In the genomic region with DNA sequence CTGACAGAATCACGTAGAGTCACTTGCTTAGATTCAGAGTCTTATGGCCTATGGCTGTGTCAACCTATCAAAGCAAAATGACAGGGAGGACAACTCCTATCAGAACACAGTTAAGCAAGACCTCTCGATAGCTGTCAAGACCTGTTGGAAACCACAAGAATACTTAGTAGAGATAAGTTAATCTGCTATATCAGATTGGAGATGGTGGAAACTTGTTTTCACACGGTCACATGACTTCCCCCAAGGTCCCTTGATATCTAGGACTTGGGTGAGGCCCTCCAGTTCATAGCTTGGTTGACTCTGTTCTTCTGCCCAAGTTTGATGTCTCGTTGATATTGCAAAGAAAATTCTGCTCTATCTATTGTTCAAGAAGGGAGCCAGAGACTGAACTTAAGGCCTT, we compare ENCODE assay signal across 31 mouse cellular contexts.
"Had no signal": no experiment of that assay in that cellular context is flagged by ENCODE, and none has a peak within 500 bp of the region (broad histone marks: within the 10 kb centered on the region; RNA-seq: fewer than 3 reads in every experiment).

No protein-coding gene starts in this region.

- H3K4me3 ChIP-seq: limb, embryonic 10.5 days; limb, embryonic 12.5 days; limb, embryonic 13.5 days; limb, embryonic 15.5 days; liver, embryonic 12.5 days; liver, embryonic 13.5 days; liver, embryonic 15.5 days; lung, embryonic 15.5 days; megakaryocyte, embryonic 14.5 days; midbrain, embryonic 10.5 days; midbrain, embryonic 12.5 days; midbrain, embryonic 13.5 days; midbrain, embryonic 15.5 days; myocyte; neural tube, embryonic 12.5 days; neural tube, embryonic 13.5 days had no signal

- H3K36me3 ChIP-seq: limb, embryonic 10.5 days; limb, embryonic 12.5 days; limb, embryonic 13.5 days; limb, embryonic 15.5 days; liver, embryonic 12.5 days; liver, embryonic 13.5 days; liver, embryonic 15.5 days; lung, embryonic 15.5 days; midbrain, embryonic 10.5 days; midbrain, embryonic 12.5 days; midbrain, embryonic 13.5 days; midbrain, embryonic 15.5 days; neural tube, embryonic 12.5 days; neural tube, embryonic 13.5 days had no signal

- H3K27me3 ChIP-seq: limb, embryonic 12.5 days; limb, embryonic 15.5 days; liver, embryonic 12.5 days; liver, embryonic 13.5 days; liver, embryonic 15.5 days; lung, embryonic 15.5 days; midbrain, embryonic 12.5 days; midbrain, embryonic 13.5 days; midbrain, embryonic 15.5 days; neural tube, embryonic 12.5 days; neural tube, embryonic 13.5 days had no signal

- DNase-seq: left cerebral cortex, postnatal 4 days; liver; liver, embryonic 13.5 days; liver, postnatal 0 days; lung, adult 18-20 months; lung, adult 2 months; lung, embryonic 14.5 days; lung, postnatal 10 days; lung, postnatal 14 days; lung, postnatal 36 days; lung, postnatal 4 days; midbrain, embryonic 14.5 days had no signal

- H3K9me3 ChIP-seq: limb, embryonic 10.5 days; limb, embryonic 12.5 days; limb, embryonic 13.5 days; limb, embryonic 15.5 days; liver, embryonic 12.5 days; liver, embryonic 13.5 days; liver, embryonic 15.5 days; lung, embryonic 15.5 days; megakaryocyte, embryonic 14.5 days; midbrain, embryonic 10.5 days; midbrain, embryonic 12.5 days; midbrain, embryonic 13.5 days; midbrain, embryonic 15.5 days; neural tube, embryonic 12.5 days; neural tube, embryonic 13.5 days had no signal

- H3K27ac ChIP-seq: limb, embryonic 10.5 days; limb, embryonic 12.5 days; limb, embryonic 13.5 days; limb, embryonic 15.5 days; liver, embryonic 12.5 days; liver, embryonic 13.5 days; liver, embryonic 14.5 days; liver, embryonic 15.5 days; macrophage; midbrain, embryonic 10.5 days; midbrain, embryonic 12.5 days; midbrain, embryonic 13.5 days; midbrain, embryonic 15.5 days; neural tube, embryonic 12.5 days; neural tube, embryonic 13.5 days had no signal

- H3K9ac ChIP-seq: limb, embryonic 12.5 days; limb, embryonic 13.5 days; limb, embryonic 15.5 days; liver, embryonic 12.5 days; liver, embryonic 13.5 days; liver, embryonic 14.5 days; liver, embryonic 15.5 days; liver, postnatal 0 days; lung, embryonic 14.5 days; lung, embryonic 15.5 days; midbrain, embryonic 12.5 days; midbrain, embryonic 13.5 days; midbrain, embryonic 15.5 days; neural tube, embryonic 12.5 days; neural tube, embryonic 13.5 days had no signal

- H3K4me1 ChIP-seq: limb, embryonic 10.5 days; limb, embryonic 12.5 days; liver, embryonic 12.5 days; midbrain, embryonic 10.5 days; midbrain, embryonic 12.5 days; midbrain, embryonic 13.5 days; midbrain, embryonic 15.5 days; neural tube, embryonic 12.5 days; neural tube, embryonic 13.5 days had no signal

- ATAC-seq: liver, embryonic 12.5 days; liver, postnatal 0 days; lung, postnatal 0 days; midbrain, embryonic 13.5 days; midbrain, embryonic 15.5 days; midbrain, embryonic 16.5 days had no signal
